Mouse (Mus musculus): ENCODE data around the gene Sox30.

The Sox30 gene

GRCm38 (mm10) chr11:45979946-45980892 is at the start of gene Sox30:
Gene Sox30, plus strand, starts transcription at chr11:45980310.
- in situ Hi-C loops (cut with MseI, MboI), result no loop called here

- in situ Hi-C loops (cut with MseI, MboI), result no loop called here
Observed at GRCm38 (mm10) chr11:45932771-45933170, 47.3 kb upstream of the Sox30 start.

- in situ Hi-C loops (cut with MseI, MboI), result no loop called here
Observed at GRCm38 (mm10) chr11:45937478-45937877, 42.6 kb upstream of the Sox30 start.

- in situ Hi-C loops (cut with MseI, MboI), result no loop called here
Observed at GRCm38 (mm10) chr11:45938917-45939316, 41.2 kb upstream of the Sox30 start.

GRCm38 (mm10) chr11:45942281-45942680 is 37.8 kb upstream of the Sox30 start:
- in situ Hi-C loops (cut with MseI, MboI), result no loop called here

GRCm38 (mm10) chr11:45943108-45943705 is 36.9 kb upstream of the Sox30 start:
- in situ Hi-C loops (cut with MseI, MboI), result no loop called here

GRCm38 (mm10) chr11:45943891-45944642 is 36.0 kb upstream of the Sox30 start:
- in situ Hi-C loops (cut with MseI, MboI), result no loop called here

- in situ Hi-C loops (cut with MseI, MboI), result no loop called here
Observed at GRCm38 (mm10) chr11:45944643-45945156, 35.4 kb upstream of the Sox30 start, which contains the start of gene Lsm11. Gene Lsm11, minus strand, starts transcription at chr11:45944935.

GRCm38 (mm10) chr11:45946796-45947195 is 33.3 kb upstream of the Sox30 start:
- in situ Hi-C loops (cut with MseI, MboI), result no loop called here

- in situ Hi-C loops (cut with MseI, MboI), result no loop called here
Observed at GRCm38 (mm10) chr11:45947491-45947890, 32.6 kb upstream of the Sox30 start.

- in situ Hi-C loops (cut with MseI, MboI), result no loop called here
Observed at GRCm38 (mm10) chr11:45955127-45955627, 24.9 kb upstream of the Sox30 start, which contains the start of gene Thg1l. Gene Thg1l, minus strand, starts transcription at chr11:45955494.

GRCm38 (mm10) chr11:45959598-45959997 is 20.5 kb upstream of the Sox30 start:
- in situ Hi-C loops (cut with MseI, MboI), result no loop called here

- in situ Hi-C loops (cut with MseI, MboI), result no loop called here
Observed at GRCm38 (mm10) chr11:45960003-45960402, 20.1 kb upstream of the Sox30 start.

- in situ Hi-C loops (cut with MseI, MboI), result no loop called here
Observed at GRCm38 (mm10) chr11:45966896-45967295, 13.2 kb upstream of the Sox30 start.

GRCm38 (mm10) chr11:45968466-45968865 is 11.6 kb upstream of the Sox30 start:
- in situ Hi-C loops (cut with MseI, MboI), result no loop called here

- in situ Hi-C loops (cut with MseI, MboI), result no loop called here
Observed at GRCm38 (mm10) chr11:45973635-45974034, 6.5 kb upstream of the Sox30 start.

- in situ Hi-C loops (cut with MseI, MboI), result no loop called here
Observed at GRCm38 (mm10) chr11:45974466-45974865, 5.6 kb upstream of the Sox30 start.

- in situ Hi-C loops (cut with MseI, MboI), result no loop called here
Observed at GRCm38 (mm10) chr11:45976061-45976460, 4.0 kb upstream of the Sox30 start.

GRCm38 (mm10) chr11:45980893-45981253 is 763 bp downstream of the Sox30 start:
- in situ Hi-C loops (cut with MseI, MboI), result no loop called here

- in situ Hi-C loops (cut with MseI, MboI), result no loop called here
Observed at GRCm38 (mm10) chr11:45991604-45992003, 11.5 kb downstream of the Sox30 start.

GRCm38 (mm10) chr11:45992087-45992486 is 12.0 kb downstream of the Sox30 start:
- in situ Hi-C loops (cut with MseI, MboI), result no loop called here

GRCm38 (mm10) chr11:46016061-46016460 is 36.0 kb downstream of the Sox30 start:
- in situ Hi-C loops (cut with MseI, MboI), result no loop called here
